Mouse (Mus musculus): ENCODE measurements at regions not wholly inside any gene's neighbourhood (a gene's known extent, or its start where the extent isn't known, plus 50 kb on each side); places are given as distances from the start of the nearest gene placed in this dataset.

- no peak for DNase-seq
Observed at GRCm38 (mm10) chr6:26490321-26490720, 681.3 kb upstream of the Pot1a start.

GRCm38 (mm10) chr6:26484451-26484850 lies 675.4 kb upstream of the Pot1a start:
- no peak for DNase-seq

GRCm38 (mm10) chr6:26441133-26441875 lies 632.3 kb upstream of the Pot1a start:
- peak; percentile 10 for DNase-seq

GRCm38 (mm10) chr6:26440445-26440844 lies 631.4 kb upstream of the Pot1a start:
- peak; percentile 45 for DNase-seq

All from embryo, embryonic 11 days (tissue).